Mouse (Mus musculus) common myeloid progenitor, adult 5-6 weeks (primary cell): ENCODE data around the gene Hypk. TPM values are rescaled to one million over a fixed set of nuclear protein-coding genes. Genes with fewer than 3 reads are reported as not detected.
"Not testable (repeated sequence)": the region's sequence is repeated elsewhere in the genome, so short reads cannot be mapped to it uniquely, and the experiment has no call there.

Source experiments
- ATAC-seq: replicated peaks from 2 replicates; pipeline ENCODE4 v1.8.0; 2016; ENCODE audit warnings: low read depth, mild to moderate bottlenecking, moderate TSS enrichment, inconsistent platforms; ENCODE audit not compliant: poor library complexity, severe bottlenecking
- total RNA-seq: library from RNA; stranded (forward); fragments of 200-1000, 187-1606 nt; gene quantifications from 2 replicates; pipeline ENCODE4 v1.2.3, GENCODE M21; 2017

Gene Hypk
- total RNA-seq, 1 experiment from 2014 or later: 129 TPM

DNA sequence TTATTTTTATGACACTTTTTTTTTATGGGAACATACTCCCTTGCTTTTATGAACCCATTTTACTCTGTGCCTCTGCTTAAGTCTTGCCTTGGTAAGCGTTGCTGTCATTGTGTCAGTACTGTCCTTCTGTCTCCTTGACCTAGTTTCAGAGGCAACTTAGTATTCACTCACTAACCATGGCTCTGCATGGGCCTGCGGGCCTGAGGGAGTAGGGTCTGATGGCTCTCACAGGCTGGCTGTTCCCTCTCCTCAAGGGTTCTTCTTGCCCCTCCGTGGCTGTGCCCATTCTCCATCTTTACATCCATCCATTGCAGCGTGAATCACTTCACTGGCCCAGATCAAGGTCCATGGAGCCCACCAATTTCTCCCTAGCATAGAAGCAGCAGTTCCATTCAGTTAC is 6.6 kb upstream of the Hypk start:
- ATAC-seq: no peak

- no peak for ATAC-seq
Measured at GRCm38 (mm10) chr2:121447006-121447405, 6.1 kb upstream of the Hypk start.

- no peak for ATAC-seq
Measured at GRCm38 (mm10) chr2:121448136-121448535, 5.0 kb upstream of the Hypk start.

GRCm38 (mm10) chr2:121448739-121449535 is 4.2 kb upstream of the Hypk start, which contains the start of gene Serf2:
Serf2 (plus strand) TSS chr2:121449195.
- peak; percentile 88 for ATAC-seq

DNA sequence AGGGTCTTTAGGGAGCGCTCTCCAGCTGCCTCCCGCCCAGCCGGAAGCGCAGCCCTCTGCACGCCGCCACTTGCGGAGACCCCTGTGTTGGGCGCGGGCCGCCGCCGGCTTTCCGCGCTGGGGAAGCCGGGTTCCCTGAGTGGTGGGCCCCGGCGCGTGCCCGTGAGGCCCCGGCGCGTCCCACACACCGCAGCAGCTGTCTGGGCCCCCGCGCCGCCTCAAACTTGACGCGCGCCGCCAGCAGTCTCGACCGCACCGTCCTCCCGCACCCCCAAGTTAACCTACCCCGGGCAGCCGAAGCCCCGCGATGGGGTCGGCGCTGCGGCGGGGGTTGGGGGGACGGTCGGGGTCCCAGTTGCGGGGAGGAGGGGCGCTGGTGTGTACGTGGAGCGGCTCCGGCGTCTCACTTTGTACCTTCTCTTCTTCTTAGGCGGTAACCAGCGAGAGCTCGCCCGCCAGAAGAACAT is 3.5 kb upstream of the Hypk start:
- no peak for ATAC-seq

DNA sequence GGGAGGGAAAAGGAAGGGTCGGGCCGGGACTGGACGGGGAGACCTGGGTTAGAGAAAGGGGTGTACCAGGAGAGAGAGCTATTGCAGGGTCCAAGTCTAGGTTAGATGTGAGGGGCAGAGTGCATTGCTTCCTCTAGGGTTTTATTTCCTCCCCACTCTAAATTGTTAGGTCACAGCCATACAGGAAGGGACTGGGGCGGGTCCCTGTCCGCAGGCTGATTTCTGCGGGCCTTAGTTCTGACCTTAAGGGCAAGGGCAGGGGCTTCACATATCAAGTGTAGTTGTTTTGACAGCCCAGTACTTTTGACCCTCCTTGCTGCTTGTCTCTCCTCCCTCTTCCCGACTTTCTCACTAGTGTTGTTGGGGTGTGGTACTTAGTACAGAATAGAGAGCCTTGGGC is 3.0 kb upstream of the Hypk start:
- 0 out of 2 replicates have a peak, but pooled peaks have one; percentile 9 for ATAC-seq

- no peak for ATAC-seq
Measured at GRCm38 (mm10) chr2:121452361-121452760, 729 bp upstream of the Hypk start.

DNA sequence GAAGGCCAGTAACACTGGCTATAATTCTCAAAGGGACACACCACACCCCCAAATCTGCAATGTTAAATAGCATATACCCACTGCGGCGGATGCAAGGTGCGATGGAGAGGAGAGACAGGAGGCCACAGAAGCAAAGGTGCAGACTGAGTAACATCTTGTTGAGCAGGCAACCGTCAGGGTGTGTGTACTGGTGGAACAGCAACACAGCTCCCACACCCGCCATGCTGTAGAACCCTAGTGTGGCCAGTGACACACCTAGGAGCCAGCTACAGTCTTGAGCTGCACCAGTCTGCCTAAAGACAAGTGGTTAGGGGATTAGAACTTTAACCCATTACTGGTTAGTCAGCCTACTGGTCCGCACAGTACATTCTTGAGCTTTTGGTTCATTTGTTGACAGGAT is 827 bp downstream of the Hypk start:
- ATAC-seq: no peak

DNA sequence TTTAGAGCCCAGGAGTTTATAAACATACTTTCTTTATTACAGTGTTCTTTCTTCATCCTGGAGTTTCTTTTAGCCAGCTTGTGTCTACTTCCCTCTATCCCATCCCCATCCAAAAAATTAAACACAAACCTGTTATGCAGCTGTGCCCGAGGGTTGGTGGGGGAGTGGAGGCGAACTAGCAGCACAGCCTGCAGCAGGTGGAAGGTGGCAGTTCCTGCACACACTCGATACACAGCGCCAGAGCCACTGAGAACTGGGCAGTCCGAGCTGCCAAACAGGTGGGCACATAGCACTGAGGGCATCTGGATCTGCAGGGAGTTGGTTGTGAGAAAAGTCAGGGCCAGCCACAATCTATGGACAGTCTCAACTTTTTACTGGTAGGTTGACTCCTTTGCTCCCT is 2.4 kb downstream of the Hypk start:
- no peak for ATAC-seq

- peak; percentile 96 for ATAC-seq
Measured at GRCm38 (mm10) chr2:121456692-121457642, 3.9 kb downstream of the Hypk start, which contains the start of gene Serinc4. Serinc4 (minus strand) TSS chr2:121456781.

- ATAC-seq: no peak
Measured at GRCm38 (mm10) chr2:121460071-121460470, 7.0 kb downstream of the Hypk start.

DNA sequence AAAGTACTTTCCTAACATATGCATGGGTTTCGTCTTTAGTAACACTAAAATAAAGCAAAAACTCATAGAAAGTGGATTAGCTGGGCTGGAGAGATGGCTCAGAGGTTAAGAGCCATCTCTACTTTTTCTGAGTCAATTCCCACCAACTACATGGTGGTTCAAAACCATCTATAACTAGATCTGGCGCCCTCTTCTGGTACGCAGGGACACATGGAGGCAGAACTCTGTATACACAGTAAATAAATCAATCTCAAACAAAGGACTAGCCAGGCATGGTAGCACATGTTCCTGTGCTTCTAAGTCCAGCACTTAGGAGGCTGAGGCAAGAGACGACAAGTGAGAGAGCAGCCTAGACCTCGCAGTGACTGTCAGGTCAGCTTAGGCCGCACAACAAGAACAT is 15.9 kb downstream of the Hypk start:
- ATAC-seq: peak; percentile 55

GRCm38 (mm10) chr2:121472783-121473182 is 19.7 kb downstream of the Hypk start:
- ATAC-seq: not testable (repeated sequence)

GRCm38 (mm10) chr2:121473301-121474179 is 20.4 kb downstream of the Hypk start, which contains the start of gene Mfap1b:
Mfap1b (minus strand) TSS chr2:121474067.
- peak; percentile 99 for ATAC-seq

GRCm38 (mm10) chr2:121474180-121474535 is 21.1 kb downstream of the Hypk start:
- ATAC-seq: peak; percentile 16; the same call in 1 of the 2 replicates

GRCm38 (mm10) chr2:121475306-121475705 is 22.2 kb downstream of the Hypk start:
- ATAC-seq: not testable (repeated sequence)

DNA sequence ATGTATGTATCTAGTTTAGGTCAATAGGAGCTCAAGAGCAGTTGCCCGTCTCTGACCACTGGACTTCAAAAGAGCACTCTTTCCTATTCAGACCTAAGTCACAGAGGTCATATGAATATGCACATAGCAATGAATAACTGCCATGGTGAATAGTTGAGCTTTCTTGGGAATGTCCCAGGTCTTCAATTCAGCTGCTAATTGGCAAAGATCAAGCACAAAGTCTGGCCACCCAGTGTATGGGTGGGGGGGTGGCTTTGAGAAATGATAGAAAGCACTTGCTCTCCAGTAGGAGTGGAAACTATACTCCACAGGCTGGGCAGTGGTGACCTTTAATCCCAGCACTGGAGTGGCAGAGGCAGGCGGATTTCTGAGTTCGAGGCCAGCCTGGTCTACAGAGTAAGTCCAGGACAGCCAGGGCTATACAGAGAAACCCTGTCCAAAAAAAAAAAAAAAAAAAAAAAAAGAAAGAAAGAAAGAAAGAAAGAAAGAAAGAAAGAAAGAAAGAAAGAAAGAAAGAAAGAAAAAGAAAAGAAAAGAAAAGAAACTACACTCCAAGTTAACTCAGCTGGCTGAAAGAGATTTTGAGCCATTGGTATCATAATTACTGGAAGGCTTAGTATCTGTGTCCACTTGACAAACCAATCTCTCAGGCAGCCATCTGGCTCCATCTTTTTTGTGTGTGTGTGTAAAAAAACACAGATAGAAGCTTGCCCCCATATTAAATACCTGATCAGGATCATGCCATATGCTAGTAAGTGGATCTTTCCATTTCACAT is 24.6 kb downstream of the Hypk start:
- ATAC-seq: no peak

GRCm38 (mm10) chr2:121480498-121480897 is 27.4 kb downstream of the Hypk start:
- ATAC-seq: peak; percentile 71

DNA sequence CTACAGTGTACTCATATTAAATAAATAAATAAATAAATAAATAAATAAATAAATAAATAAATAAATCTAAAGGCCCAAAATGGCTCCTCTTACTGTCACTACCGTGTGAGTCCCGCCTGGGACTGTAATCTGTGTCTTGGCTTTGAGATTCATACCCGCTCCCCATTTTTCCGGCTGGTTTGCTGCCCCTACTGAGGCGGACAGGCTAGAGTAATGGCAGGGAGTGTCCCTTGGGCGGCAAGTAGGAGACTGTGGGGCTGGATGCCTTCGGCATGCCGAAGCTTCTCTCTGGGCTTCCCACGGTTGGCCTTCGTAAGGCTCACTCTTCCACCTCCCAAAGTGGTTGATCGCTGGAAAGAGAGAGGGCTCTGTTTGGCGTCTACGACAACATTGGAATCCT is 27.8 kb downstream of the Hypk start:
- ATAC-seq: 0 out of 2 replicates have a peak, but pooled peaks have one; percentile 22
